Mouse (Mus musculus): ENCODE measurements around the gene Bbs9. TPM values are rescaled to one million over a fixed set of nuclear protein-coding genes. Genes with fewer than 3 reads are reported as not detected.

Bbs9 gene
- polyA plus RNA-seq, 1 experiment = 8.0 TPM

DNA sequence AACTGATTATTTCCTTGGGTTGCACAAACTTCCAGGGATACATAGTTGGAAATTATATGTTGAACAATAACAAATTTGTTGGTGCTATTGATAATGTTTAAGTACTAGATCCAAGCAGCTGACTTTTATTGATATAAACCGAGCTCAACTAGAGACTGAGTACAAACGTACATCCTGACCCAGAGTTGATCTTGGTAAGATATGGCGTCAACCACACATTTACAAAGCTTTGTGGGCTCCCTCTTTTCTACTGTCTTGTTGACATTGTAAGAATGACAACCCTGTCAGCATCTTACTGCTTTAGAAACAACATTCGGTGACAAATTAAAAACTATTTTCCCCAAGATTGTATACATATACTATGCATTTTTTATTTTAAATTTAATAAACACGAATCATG is 181.7 kb downstream of the Bbs9 start:
- no peak for TF ChIP-seq POLR2A (IDR thresholded peaks at IDR 0.05; ENCODE audit: borderline replicate concordance, control insufficient read depth, low read depth, low read length)
- TF ChIP-seq CTCF (IDR thresholded peaks at IDR 0.05; ENCODE audit: control insufficient read depth, insufficient read depth, low read length) = no peak
- H3K4me3 ChIP-seq (replicated peaks; ENCODE audit: control insufficient read depth, low read depth, low read length) = no peak overlapping the region
- WGBS = 77% methylated on average over 5 of the region's 5 CpGs
- no peaks in the 10 kb centered on the region; the same call in 1 of the 2 replicates for H3K4me1 ChIP-seq (ENCODE audit: control insufficient read depth, insufficient read depth, low read length)
- no peak overlapping the region for H3K27ac ChIP-seq (ENCODE audit: control insufficient read depth, insufficient read depth, low read depth, low read length, poor library complexity)

DNA sequence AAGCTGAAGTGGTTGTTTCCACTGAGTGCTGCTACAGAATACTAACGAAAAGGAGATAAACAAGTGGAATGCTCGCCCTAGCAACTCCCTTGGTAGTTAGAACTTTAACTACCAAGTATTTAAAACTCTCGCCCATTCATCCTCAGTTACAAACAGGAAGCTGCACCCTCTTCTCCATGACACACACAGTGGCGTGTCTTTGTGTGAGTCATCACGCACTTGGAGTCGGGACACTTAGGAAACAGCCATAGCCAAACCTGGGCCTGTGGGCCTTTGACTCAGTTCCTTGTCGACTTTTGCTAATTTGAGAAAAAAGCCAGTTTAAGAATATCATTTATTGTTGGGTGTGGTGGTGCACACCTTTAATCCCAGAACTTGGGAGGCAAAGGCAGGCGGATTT is 189.6 kb downstream of the Bbs9 start:
- no peak overlapping the region for H3K4me3 ChIP-seq (replicated peaks; ENCODE audit: control insufficient read depth, low read depth, low read length)
- 72% methylated on average over 8 of the region's 8 CpGs for WGBS
- TF ChIP-seq POLR2A (IDR thresholded peaks at IDR 0.05; ENCODE audit: borderline replicate concordance, control insufficient read depth, low read depth, low read length) (no peak), CTCF (IDR thresholded peaks at IDR 0.05; ENCODE audit: control insufficient read depth, insufficient read depth, low read length) (no peak)
- H3K27ac ChIP-seq (ENCODE audit: control insufficient read depth, insufficient read depth, low read depth, low read length, poor library complexity) = no peak overlapping the region
- H3K4me1 ChIP-seq (ENCODE audit: control insufficient read depth, insufficient read depth, low read length) = no peaks in the 10 kb centered on the region

DNA sequence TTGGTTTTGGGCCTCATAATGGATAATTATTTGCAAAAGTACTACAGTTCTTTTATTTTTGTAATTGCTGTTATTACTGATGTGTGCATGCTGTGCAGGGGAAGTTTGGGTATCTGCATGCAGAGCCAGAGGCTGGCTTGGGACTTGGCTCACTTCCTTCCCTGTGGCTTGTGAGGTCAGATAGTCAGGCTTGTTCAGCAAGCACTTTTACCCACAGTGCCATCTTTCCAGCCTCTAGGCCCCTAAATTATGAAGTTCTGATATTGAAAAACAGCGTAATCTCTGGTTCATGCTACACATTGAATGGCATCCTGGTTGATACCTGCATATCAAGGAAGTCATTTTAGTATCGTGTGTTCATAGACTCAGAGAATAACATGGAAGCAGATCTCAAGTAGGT is 197.4 kb downstream of the Bbs9 start:
- no peak overlapping the region for H3K4me3 ChIP-seq (replicated peaks; ENCODE audit: control insufficient read depth, low read depth, low read length)
- no peak for TF ChIP-seq POLR2A (IDR thresholded peaks at IDR 0.05; ENCODE audit: borderline replicate concordance, control insufficient read depth, low read depth, low read length)
- TF ChIP-seq CTCF (IDR thresholded peaks at IDR 0.05; ENCODE audit: control insufficient read depth, insufficient read depth, low read length) = no peak
- H3K4me1 ChIP-seq (ENCODE audit: control insufficient read depth, insufficient read depth, low read length) = peaks cover 2% of the 10 kb centered on the region; the same call in 1 of the 2 replicates
- WGBS = 11% methylated on average over 2 of the region's 2 CpGs
- H3K27ac ChIP-seq (ENCODE audit: control insufficient read depth, insufficient read depth, low read depth, low read length, poor library complexity) = no peak overlapping the region

DNA sequence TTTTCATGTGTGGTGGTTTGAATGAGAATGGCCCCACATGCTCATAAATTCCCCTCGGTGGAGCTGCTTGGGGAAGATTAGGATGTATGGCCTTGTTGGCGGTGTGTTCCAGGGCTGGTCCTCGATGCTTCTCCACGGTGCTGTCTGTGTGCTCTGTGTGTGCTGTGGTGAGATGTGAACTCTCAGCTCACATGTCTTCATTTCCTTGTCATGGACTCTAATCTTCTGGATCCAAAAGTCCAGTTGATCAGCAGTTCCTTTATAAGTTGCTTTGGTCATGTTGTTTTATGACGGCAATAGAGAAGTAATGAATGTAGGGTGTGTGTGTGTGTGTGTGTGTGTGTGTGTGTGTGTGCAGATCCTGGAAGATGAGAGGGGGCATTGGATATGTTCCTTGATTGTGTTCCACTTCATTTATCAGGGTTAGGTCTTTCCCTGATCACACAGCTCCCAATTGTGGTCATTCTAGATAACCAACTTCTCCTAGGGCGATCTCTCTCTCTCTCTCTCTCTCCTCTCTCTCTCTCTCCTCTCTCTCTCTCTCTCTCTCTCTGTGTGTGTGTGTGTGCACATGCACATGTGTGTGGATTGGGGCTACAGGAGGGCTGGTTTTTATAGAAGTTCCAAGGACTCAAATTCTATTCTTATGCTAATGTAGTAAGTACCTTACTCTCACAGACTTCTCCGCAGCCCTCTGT is 201.8 kb downstream of the Bbs9 start:
- H3K4me1 ChIP-seq (ENCODE audit: control insufficient read depth, insufficient read depth, low read length) = peaks cover 4% of the 10 kb centered on the region; the same call in 1 of the 2 replicates
- 82% methylated on average over 7 of the region's 7 CpGs for WGBS
- TF ChIP-seq POLR2A (IDR thresholded peaks at IDR 0.05; ENCODE audit: borderline replicate concordance, control insufficient read depth, low read depth, low read length) = no peak
- no peak for TF ChIP-seq CTCF (IDR thresholded peaks at IDR 0.05; ENCODE audit: control insufficient read depth, insufficient read depth, low read length)
- H3K4me3 ChIP-seq (replicated peaks; ENCODE audit: control insufficient read depth, low read depth, low read length) = no peak overlapping the region
- H3K27ac ChIP-seq (ENCODE audit: control insufficient read depth, insufficient read depth, low read depth, low read length, poor library complexity) = no peak overlapping the region

DNA sequence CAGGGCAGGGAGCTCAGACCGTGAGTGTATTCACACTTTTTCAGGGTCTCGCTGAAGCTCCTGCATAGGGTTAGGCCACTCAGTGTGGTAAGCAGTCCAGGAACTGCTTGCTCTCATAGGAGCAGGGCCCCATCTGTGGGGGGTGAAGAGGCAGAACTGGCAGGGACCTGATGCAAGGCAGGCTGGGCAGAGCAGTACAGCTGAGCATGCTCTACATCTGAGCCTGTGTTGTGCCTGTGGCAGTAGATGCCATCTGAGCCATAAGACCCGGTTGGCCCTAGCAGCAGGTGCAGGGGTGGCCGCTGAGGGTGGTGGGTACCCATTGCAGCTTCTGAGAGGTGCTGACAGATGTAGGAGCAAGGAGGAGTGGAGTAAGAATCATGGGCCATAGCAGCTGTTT is 202.5 kb downstream of the Bbs9 start:
- Histone ChIP-seq H3K4me1 (ENCODE audit: control insufficient read depth, insufficient read depth, low read length) (peaks cover 4% of the 10 kb centered on the region; the same call in 1 of the 2 replicates), H3K27ac (ENCODE audit: control insufficient read depth, insufficient read depth, low read depth, low read length, poor library complexity) (no peak overlapping the region), H3K4me3 (replicated peaks; ENCODE audit: control insufficient read depth, low read depth, low read length) (no peak overlapping the region)
- 58% methylated on average over 4 of the region's 4 CpGs for WGBS
- no peak for TF ChIP-seq POLR2A (IDR thresholded peaks at IDR 0.05; ENCODE audit: borderline replicate concordance, control insufficient read depth, low read depth, low read length)
- no peak for TF ChIP-seq CTCF (IDR thresholded peaks at IDR 0.05; ENCODE audit: control insufficient read depth, insufficient read depth, low read length)

DNA sequence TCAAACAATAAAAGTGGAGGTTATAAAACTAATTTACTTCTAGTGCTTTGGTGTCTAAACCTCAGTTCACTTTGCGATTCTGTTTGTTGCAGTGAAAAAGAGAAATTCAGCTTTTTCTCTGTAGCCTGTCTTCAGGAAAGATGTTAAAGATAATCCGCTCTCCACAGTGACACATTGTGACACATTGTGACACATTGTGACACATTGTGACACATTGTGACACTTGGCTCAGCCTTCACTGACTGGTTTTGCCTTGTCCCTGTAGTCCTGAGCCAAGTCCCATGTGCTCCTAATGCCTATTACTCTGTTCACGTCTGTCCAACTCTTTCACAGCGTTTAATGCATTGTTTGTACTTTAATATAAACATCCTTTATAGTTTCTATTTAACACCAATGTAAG is 203.0 kb downstream of the Bbs9 start:
- H3K27ac ChIP-seq (ENCODE audit: control insufficient read depth, insufficient read depth, low read depth, low read length, poor library complexity) = no peak overlapping the region
- whole genome bisulfite sequencing = 72% methylated on average over 4 of the region's 4 CpGs
- no peak overlapping the region for H3K4me3 ChIP-seq (replicated peaks; ENCODE audit: control insufficient read depth, low read depth, low read length)
- peaks cover 4% of the 10 kb centered on the region; the same call in 1 of the 2 replicates for H3K4me1 ChIP-seq (ENCODE audit: control insufficient read depth, insufficient read depth, low read length)
- TF ChIP-seq POLR2A (IDR thresholded peaks at IDR 0.05; ENCODE audit: borderline replicate concordance, control insufficient read depth, low read depth, low read length) = no peak
- TF ChIP-seq CTCF (IDR thresholded peaks at IDR 0.05; ENCODE audit: control insufficient read depth, insufficient read depth, low read length) = no peak

DNA sequence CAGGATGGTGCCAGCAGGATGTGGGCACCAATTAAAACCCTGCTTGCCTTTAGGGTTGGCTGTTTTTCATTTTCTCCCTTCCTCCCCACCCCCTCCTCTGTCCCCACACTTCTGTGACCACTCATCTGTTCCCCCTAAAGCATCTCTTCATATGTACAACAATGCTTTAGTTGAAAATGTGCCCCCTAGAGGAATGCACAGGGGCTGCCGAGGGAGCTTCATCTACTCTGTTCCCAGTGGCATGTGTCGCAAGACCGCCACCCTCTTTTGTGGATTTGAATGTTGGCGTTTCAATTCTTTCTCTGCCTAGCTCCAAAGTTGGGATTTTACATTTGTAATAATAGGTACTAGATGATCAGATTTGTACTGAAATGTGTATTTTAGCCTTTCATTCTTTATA is 204.0 kb downstream of the Bbs9 start:
- no peak overlapping the region for H3K4me3 ChIP-seq (replicated peaks; ENCODE audit: control insufficient read depth, low read depth, low read length)
- no peak for TF ChIP-seq CTCF (IDR thresholded peaks at IDR 0.05; ENCODE audit: control insufficient read depth, insufficient read depth, low read length)
- TF ChIP-seq POLR2A (IDR thresholded peaks at IDR 0.05; ENCODE audit: borderline replicate concordance, control insufficient read depth, low read depth, low read length) = no peak
- WGBS = 72% methylated on average over 4 of the region's 4 CpGs
- peaks cover 2% of the 10 kb centered on the region; the same call in 1 of the 2 replicates for H3K4me1 ChIP-seq (ENCODE audit: control insufficient read depth, insufficient read depth, low read length)
- H3K27ac ChIP-seq (ENCODE audit: control insufficient read depth, insufficient read depth, low read depth, low read length, poor library complexity) = no peak overlapping the region

DNA sequence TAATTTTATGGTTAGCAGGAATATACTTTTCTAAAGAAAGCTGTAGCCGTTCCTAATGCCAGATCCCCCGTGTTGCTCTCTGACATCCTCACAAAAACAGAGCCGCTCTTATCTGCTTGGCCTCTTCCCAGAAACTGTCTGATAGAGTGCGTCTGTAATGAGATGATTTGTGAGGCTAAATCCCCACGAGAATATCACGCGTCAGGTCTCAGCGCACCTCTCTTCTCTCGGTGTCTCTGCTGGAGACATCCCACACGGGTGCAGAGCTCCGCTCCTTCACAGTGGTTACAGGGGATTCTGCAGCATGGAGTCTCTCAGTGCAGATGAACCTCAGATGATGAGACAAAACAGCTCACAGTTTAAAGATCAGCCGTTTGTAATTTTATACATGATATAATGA is 204.5 kb downstream of the Bbs9 start:
- H3K27ac ChIP-seq (ENCODE audit: control insufficient read depth, insufficient read depth, low read depth, low read length, poor library complexity) = no peak overlapping the region
- WGBS = 72% methylated on average over 12 of the region's 12 CpGs
- H3K4me3 ChIP-seq (replicated peaks; ENCODE audit: control insufficient read depth, low read depth, low read length) = no peak overlapping the region
- TF ChIP-seq CTCF (IDR thresholded peaks at IDR 0.05; ENCODE audit: control insufficient read depth, insufficient read depth, low read length) (no peak), POLR2A (IDR thresholded peaks at IDR 0.05; ENCODE audit: borderline replicate concordance, control insufficient read depth, low read depth, low read length) (no peak)
- H3K4me1 ChIP-seq (ENCODE audit: control insufficient read depth, insufficient read depth, low read length) = peaks cover 2% of the 10 kb centered on the region; the same call in 1 of the 2 replicates
